Mouse (Mus musculus): ENCODE measurements around the gene Ift22. TPM values are rescaled to one million over a fixed set of nuclear protein-coding genes. Genes with fewer than 3 reads are reported as not detected.

Gene Ift22
- polyA plus RNA-seq, 1 experiment from 2014 or later = 35.9 TPM

DNA sequence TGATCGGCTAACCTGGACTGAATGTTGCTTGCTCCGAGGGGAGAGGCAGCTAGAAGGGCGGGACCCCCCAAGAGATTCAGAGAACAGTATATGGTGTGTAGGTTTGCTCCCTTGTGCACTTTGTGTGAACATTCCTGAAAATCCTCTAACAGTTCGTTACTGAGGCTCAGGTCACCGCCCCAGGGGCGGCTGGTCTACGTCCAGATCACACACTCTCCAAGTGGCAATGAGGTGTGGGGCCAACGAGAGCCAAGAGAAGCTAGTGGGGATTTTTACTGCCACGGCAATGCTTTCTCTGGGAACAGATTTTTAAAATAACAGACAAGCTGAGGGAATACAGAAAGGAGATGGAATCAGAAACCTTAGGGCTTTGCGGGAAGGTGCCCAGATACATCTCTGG lies 33.7 kb upstream of the Ift22 start:
- no peaks in the 10 kb centered on the region for H3K9me3 ChIP-seq (replicated peaks; ENCODE audit: control insufficient read depth, low read length)
- ATAC-seq (replicated peaks; ENCODE audit: extremely low read depth, insufficient read depth, low FRiP score) = no peak
- H3K27ac ChIP-seq (ENCODE audit: low read length) = no peak overlapping the region
- no peaks in the 10 kb centered on the region for H3K27me3 ChIP-seq (ENCODE audit: control insufficient read depth, insufficient read depth, low read length)
- no peak overlapping the region for H3K4me2 ChIP-seq (ENCODE audit: low read depth, low read length)
- no peaks in the 10 kb centered on the region for H3K36me3 ChIP-seq (ENCODE audit: control insufficient read depth, insufficient read depth)
- WGBS = 56% methylated on average over 10 of the region's 10 CpGs
- H3K9ac ChIP-seq (ENCODE audit: low read length) = no peak overlapping the region
- no peak overlapping the region for H3K4me3 ChIP-seq (ENCODE audit: low read length)
- no peaks in the 10 kb centered on the region for H3K4me1 ChIP-seq (ENCODE audit: control insufficient read depth, insufficient read depth, low read length)

GRCm38 (mm10) chr5:136880101-136880500 lies 27.8 kb upstream of the Ift22 start:
- no peaks in the 10 kb centered on the region for H3K36me3 ChIP-seq (ENCODE audit: control insufficient read depth, insufficient read depth)
- H3K4me1 ChIP-seq (ENCODE audit: control insufficient read depth, insufficient read depth, low read length) = peaks cover 8% of the 10 kb centered on the region
- no peak overlapping the region for H3K9ac ChIP-seq (ENCODE audit: low read length)
- H3K4me3 ChIP-seq (ENCODE audit: low read length) = no peak overlapping the region
- 76% methylated on average over 8 of the region's 8 CpGs for WGBS
- no peak overlapping the region for H3K27ac ChIP-seq (ENCODE audit: low read length)
- H3K4me2 ChIP-seq (ENCODE audit: low read depth, low read length) = no peak overlapping the region
- ATAC-seq (replicated peaks; ENCODE audit: extremely low read depth, insufficient read depth, low FRiP score) = no peak
- H3K27me3 ChIP-seq (ENCODE audit: control insufficient read depth, insufficient read depth, low read length) = peaks cover 33% of the 10 kb centered on the region
- H3K9me3 ChIP-seq (replicated peaks; ENCODE audit: control insufficient read depth, low read length) = no peaks in the 10 kb centered on the region

DNA sequence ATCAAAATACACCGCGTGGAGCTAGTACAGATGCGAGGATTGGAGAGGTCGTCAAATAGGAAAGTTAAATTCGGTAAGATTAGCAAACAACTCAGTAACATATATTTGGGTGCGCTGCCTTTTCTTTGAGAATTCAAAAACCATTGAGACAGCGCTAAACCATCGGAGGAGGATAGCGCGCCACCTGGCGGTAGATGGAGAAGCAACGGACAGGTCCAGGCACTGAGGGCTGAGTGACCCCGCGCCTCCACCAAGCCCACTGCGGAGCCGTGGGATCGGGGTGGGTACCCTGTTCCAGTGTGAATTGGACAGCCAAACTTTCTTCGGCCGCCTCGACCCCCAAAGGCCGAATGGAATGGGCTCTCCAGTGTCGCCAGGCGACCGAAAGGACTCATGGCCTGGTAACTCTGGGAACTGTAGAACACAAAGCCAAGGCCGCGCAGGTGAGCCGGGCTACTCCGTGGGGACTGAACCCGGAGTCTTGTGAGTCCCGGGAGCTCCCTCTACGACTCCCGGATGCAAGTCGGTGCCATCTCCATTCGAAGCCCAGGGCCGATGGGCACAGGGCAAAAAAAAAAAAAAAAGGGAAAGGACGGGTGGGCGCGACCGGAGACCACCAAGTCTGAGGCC lies 26.5 kb upstream of the Ift22 start:
- Histone ChIP-seq H3K36me3 (ENCODE audit: control insufficient read depth, insufficient read depth) (no peaks in the 10 kb centered on the region), H3K9me3 (replicated peaks; ENCODE audit: control insufficient read depth, low read length) (no peaks in the 10 kb centered on the region), H3K27me3 (ENCODE audit: control insufficient read depth, insufficient read depth, low read length) (peaks cover 33% of the 10 kb centered on the region), H3K9ac (ENCODE audit: low read length) (peak overlapping the region; percentile 67), H3K4me1 (ENCODE audit: control insufficient read depth, insufficient read depth, low read length) (peaks cover 8% of the 10 kb centered on the region), H3K4me3 (ENCODE audit: low read length) (peak overlapping the region; percentile 50), H3K4me2 (ENCODE audit: low read depth, low read length) (peak overlapping the region; percentile 76), H3K27ac (ENCODE audit: low read length) (no peak overlapping the region)
- ATAC-seq (replicated peaks; ENCODE audit: extremely low read depth, insufficient read depth, low FRiP score) = peak; percentile 73
- WGBS = 4% methylated on average over 37 of the region's 39 CpGs

GRCm38 (mm10) chr5:136882055-136882787 lies 25.7 kb upstream of the Ift22 start:
- Histone ChIP-seq H3K27me3 (ENCODE audit: control insufficient read depth, insufficient read depth, low read length) (peaks cover 33% of the 10 kb centered on the region), H3K9me3 (replicated peaks; ENCODE audit: control insufficient read depth, low read length) (no peaks in the 10 kb centered on the region), H3K4me1 (ENCODE audit: control insufficient read depth, insufficient read depth, low read length) (peaks cover 8% of the 10 kb centered on the region), H3K4me3 (ENCODE audit: low read length) (peak overlapping the region; percentile 50), H3K36me3 (ENCODE audit: control insufficient read depth, insufficient read depth) (no peaks in the 10 kb centered on the region), H3K9ac (ENCODE audit: low read length) (peak overlapping the region; percentile 67), H3K27ac (ENCODE audit: low read length) (no peak overlapping the region), H3K4me2 (ENCODE audit: low read depth, low read length) (peak overlapping the region; percentile 76)
- WGBS = 2% methylated on average over 47 of the region's 47 CpGs
- no peak for ATAC-seq (replicated peaks; ENCODE audit: extremely low read depth, insufficient read depth, low FRiP score)

DNA sequence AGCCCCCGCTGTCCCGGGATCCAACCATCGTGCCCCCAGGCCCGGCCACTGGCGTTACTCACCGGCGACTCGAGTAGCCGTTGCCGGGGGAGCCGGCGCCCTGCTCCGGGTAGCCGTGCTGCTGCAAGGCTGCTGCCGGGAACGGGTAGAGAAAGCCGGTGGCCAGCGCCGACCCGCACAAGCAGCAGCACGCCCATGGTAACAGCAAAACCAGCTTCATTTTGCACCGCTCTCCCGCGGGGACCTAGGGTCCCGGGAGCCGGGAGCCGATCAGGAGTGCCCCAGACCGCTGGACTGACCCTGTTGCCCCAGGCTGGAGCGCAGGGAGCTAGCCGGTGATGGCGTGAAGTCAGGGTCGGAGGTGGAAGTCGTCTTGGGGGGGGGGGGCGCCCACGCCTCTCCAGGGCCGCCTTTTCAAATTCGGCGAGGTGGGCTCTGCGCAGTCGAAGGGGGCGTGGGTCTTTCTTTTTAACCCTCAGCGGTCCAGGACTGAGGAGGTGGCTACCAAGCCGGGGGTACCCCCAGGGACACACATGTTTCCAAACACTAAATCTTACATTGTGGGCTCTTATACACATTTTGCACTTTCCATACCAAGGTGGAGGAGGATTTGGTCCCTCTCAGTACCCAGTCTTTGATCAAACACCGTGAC lies 25.0 kb upstream of the Ift22 start, which contains the start of gene Col26a1:
Gene Col26a1, minus strand, starts transcription at position 422 of the 652 bp plus-strand sequence.
- Histone ChIP-seq H3K9me3 (replicated peaks; ENCODE audit: control insufficient read depth, low read length) (no peaks in the 10 kb centered on the region), H3K27ac (ENCODE audit: low read length) (no peak within 1 kb of the TSS), H3K9ac (ENCODE audit: low read length) (peak within 1 kb of the TSS; percentile 67), H3K4me1 (ENCODE audit: control insufficient read depth, insufficient read depth, low read length) (peaks cover 8% of the 10 kb centered on the region), H3K4me3 (ENCODE audit: low read length) (peak within 1 kb of the TSS; percentile 50), H3K4me2 (ENCODE audit: low read depth, low read length) (peak within 1 kb of the TSS; percentile 76), H3K36me3 (ENCODE audit: control insufficient read depth, insufficient read depth) (no peaks in the 10 kb centered on the region), H3K27me3 (ENCODE audit: control insufficient read depth, insufficient read depth, low read length) (peaks cover 33% of the 10 kb centered on the region)
- 2% methylated on average over 44 of the region's 44 CpGs for WGBS
- ATAC-seq (replicated peaks; ENCODE audit: extremely low read depth, insufficient read depth, low FRiP score) = peak; percentile 39; the same call in 1 of the 2 replicates

GRCm38 (mm10) chr5:136886957-136887356 lies 21.0 kb upstream of the Ift22 start:
- Histone ChIP-seq H3K27ac (ENCODE audit: low read length) (no peak overlapping the region), H3K9me3 (replicated peaks; ENCODE audit: control insufficient read depth, low read length) (0 out of 2 replicates have a peak, but pooled peaks cover 2% of the 10 kb centered on the region), H3K4me3 (ENCODE audit: low read length) (no peak overlapping the region), H3K27me3 (ENCODE audit: control insufficient read depth, insufficient read depth, low read length) (peaks cover 26% of the 10 kb centered on the region), H3K4me2 (ENCODE audit: low read depth, low read length) (no peak overlapping the region), H3K36me3 (ENCODE audit: control insufficient read depth, insufficient read depth) (no peaks in the 10 kb centered on the region), H3K9ac (ENCODE audit: low read length) (no peak overlapping the region), H3K4me1 (ENCODE audit: control insufficient read depth, insufficient read depth, low read length) (peaks cover 7% of the 10 kb centered on the region)
- no peak for ATAC-seq (replicated peaks; ENCODE audit: extremely low read depth, insufficient read depth, low FRiP score)
- 33% methylated on average over 7 of the region's 7 CpGs for WGBS

DNA sequence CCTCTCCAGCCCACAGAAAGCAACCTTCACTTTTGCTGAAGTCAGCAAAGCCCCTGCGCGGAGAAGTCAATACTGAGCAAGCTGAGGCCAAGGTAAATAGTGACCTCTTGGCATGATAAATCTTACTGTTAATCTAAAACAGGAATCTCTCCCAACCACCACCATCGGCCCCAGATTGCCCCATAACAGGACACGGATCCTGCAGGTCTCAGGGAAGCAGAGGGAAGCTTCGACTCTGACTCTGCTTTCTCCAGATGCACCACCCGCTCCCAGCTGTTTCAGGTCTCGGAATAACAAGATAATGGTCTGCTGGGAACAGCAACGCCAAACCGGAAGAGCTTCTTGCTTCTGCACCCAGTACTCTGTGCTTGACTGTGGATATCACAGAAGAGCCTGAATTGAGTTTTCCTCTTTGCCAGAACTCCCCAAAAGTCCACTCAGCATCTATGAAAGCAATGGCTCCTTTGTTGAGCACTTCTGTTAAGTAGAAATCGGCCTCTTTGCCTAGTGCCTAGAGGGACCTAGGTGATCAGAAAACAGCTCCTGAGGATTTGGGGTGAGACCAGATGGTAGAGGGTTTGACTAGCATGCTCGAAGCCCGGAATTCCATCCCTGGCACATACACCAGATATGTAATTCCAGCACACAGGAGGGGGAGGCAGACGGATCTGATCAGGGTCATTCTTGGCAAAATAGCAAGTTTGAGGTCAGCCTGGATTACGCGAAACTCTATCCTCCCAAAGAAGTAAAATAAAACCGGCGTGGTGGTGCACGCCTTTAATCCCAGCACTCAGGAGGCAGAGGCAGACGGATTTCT lies 19.2 kb upstream of the Ift22 start:
- no peak for ATAC-seq (replicated peaks; ENCODE audit: extremely low read depth, insufficient read depth, low FRiP score)
- no peaks in the 10 kb centered on the region for H3K36me3 ChIP-seq (ENCODE audit: control insufficient read depth, insufficient read depth)
- WGBS = 49% methylated on average over 19 of the region's 19 CpGs
- H3K9ac ChIP-seq (ENCODE audit: low read length) = no peak overlapping the region
- peak overlapping the region; percentile 38; the same call in 1 of the 2 replicates for H3K4me2 ChIP-seq (ENCODE audit: low read depth, low read length)
- peaks cover 4% of the 10 kb centered on the region for H3K4me1 ChIP-seq (ENCODE audit: control insufficient read depth, insufficient read depth, low read length)
- H3K27ac ChIP-seq (ENCODE audit: low read length) = peak overlapping the region; percentile 34; the same call in 1 of the 2 replicates
- 0 out of 2 replicates have a peak, but pooled peaks cover 2% of the 10 kb centered on the region for H3K9me3 ChIP-seq (replicated peaks; ENCODE audit: control insufficient read depth, low read length)
- peaks cover 9% of the 10 kb centered on the region for H3K27me3 ChIP-seq (ENCODE audit: control insufficient read depth, insufficient read depth, low read length)
- H3K4me3 ChIP-seq (ENCODE audit: low read length) = peak overlapping the region; percentile 14; the same call in 1 of the 2 replicates

DNA sequence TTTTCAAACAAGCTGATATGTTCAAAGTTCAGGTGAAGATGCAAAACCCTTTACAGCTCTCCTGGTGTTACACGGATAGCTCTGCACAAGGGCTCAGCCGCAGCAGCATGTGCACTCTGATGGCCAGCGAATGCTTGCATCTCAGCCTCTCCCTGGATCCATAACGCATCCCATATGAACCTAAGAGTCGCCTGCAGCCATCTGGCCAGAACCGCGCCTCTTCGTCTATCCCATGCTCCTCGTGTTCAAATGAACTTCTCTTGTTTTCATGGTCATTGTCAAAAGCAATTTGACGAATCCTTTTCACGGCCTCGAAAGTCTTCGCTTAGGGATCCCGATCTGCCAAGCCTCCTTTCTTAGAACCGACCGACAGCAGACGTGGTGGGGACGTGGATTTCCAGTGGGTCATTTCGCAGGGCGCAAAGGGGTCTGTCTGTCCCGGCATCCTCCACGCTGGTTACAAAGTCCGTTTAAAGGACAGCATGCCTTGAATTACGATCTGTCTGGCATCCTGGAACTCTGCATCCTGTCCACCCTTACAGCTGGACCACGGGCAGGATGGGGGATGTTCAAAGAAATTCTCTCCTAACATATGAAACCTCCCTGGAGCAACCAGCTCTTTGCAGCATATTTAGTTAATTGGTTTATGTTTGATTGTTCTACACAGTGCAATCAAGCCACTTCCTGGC lies 13.0 kb upstream of the Ift22 start:
- H3K27me3 ChIP-seq (ENCODE audit: control insufficient read depth, insufficient read depth, low read length) = no peaks in the 10 kb centered on the region
- no peak overlapping the region for H3K4me3 ChIP-seq (ENCODE audit: low read length)
- H3K9me3 ChIP-seq (replicated peaks; ENCODE audit: control insufficient read depth, low read length) = no peaks in the 10 kb centered on the region
- ATAC-seq (replicated peaks; ENCODE audit: extremely low read depth, insufficient read depth, low FRiP score) = no peak
- no peak overlapping the region for H3K27ac ChIP-seq (ENCODE audit: low read length)
- H3K9ac ChIP-seq (ENCODE audit: low read length) = no peak overlapping the region
- H3K36me3 ChIP-seq (ENCODE audit: control insufficient read depth, insufficient read depth) = no peaks in the 10 kb centered on the region
- H3K4me1 ChIP-seq (ENCODE audit: control insufficient read depth, insufficient read depth, low read length) = peaks cover 3% of the 10 kb centered on the region; the same call in 1 of the 2 replicates
- no peak overlapping the region for H3K4me2 ChIP-seq (ENCODE audit: low read depth, low read length)
- WGBS = 64% methylated on average over 25 of the region's 25 CpGs

All from heart, embryonic 16.5 days (tissue).